Mouse (Mus musculus) cerebellum, adult 2 months (tissue): Measurements from ENCODE around the gene Cers6. TPM values are rescaled to one million over a fixed set of nuclear protein-coding genes. Genes with fewer than 3 reads are reported as not detected.
A peak's percentile ranks its signal among the peaks of the same experiment; 100 is the strongest.

Experiments used
- DNase-seq, 2 experiments: peaks; one replicate each; pipeline ENCODE4 v3.0.0; 2021
- H3K27ac ChIP-seq: fragments of 200-500 bp; 2 replicates; pipeline ENCODE4 v1.5.1; 2012; ENCODE audit warnings: low read length, control low read depth, inconsistent platforms; ENCODE audit not compliant: insufficient read depth
- H3K27me3 ChIP-seq: fragments of 200-500 bp; 2 replicates; pipeline ENCODE4 v1.6.1; 2012; ENCODE audit warnings: inconsistent platforms, mild to moderate bottlenecking, low read length, moderate library complexity; ENCODE audit not compliant: control insufficient read depth, insufficient read depth
- H3K4me1 ChIP-seq: fragments of 200-500 bp; 2 replicates; pipeline ENCODE4 v1.6.1; 2011; ENCODE audit warnings: low read length; ENCODE audit not compliant: control insufficient read depth, insufficient read depth
- H3K4me3 ChIP-seq: fragments of 200-500 bp; replicated peaks from 2 replicates; pipeline ENCODE3; 2011; ENCODE audit warnings: mild to moderate bottlenecking, low read depth, low read length, control low read depth; ENCODE audit not compliant: insufficient read depth
- CTCF ChIP-seq: fragments of 200-500 bp; IDR thresholded peaks from 2 replicates; pipeline ENCODE4 v1.5.1; 2011; ENCODE audit warnings: low read depth, mild to moderate bottlenecking, control low read depth, low read length, moderate library complexity, borderline replicate concordance; ENCODE audit not compliant: insufficient read depth
- POLR2A ChIP-seq: fragments of 200-500 bp; IDR thresholded peaks from 2 replicates; pipeline ENCODE4 v1.6.1; 2011; ENCODE audit warnings: low read length, control low read depth, borderline replicate concordance; ENCODE audit not compliant: insufficient read depth
- WGBS: fragments of 180-500 bp; shearing (Covaris S2); methylation state at CpG from one replicate; pipeline ENCODE4 v1.1.7; 2018; 5-methylcytosine and 5-hydroxymethylcytosine counted together
- polyA plus RNA-seq: library from polyadenylated mRNA; depleted of rRNA; stranded (reverse); fragments of >200 nt; gene quantifications from 2 replicates; pipeline ENCODE4 v1.2.3, GENCODE M21; 2012

Cers6 gene
- polyA plus RNA-seq, 1 experiment, result 29.8 TPM

DNA sequence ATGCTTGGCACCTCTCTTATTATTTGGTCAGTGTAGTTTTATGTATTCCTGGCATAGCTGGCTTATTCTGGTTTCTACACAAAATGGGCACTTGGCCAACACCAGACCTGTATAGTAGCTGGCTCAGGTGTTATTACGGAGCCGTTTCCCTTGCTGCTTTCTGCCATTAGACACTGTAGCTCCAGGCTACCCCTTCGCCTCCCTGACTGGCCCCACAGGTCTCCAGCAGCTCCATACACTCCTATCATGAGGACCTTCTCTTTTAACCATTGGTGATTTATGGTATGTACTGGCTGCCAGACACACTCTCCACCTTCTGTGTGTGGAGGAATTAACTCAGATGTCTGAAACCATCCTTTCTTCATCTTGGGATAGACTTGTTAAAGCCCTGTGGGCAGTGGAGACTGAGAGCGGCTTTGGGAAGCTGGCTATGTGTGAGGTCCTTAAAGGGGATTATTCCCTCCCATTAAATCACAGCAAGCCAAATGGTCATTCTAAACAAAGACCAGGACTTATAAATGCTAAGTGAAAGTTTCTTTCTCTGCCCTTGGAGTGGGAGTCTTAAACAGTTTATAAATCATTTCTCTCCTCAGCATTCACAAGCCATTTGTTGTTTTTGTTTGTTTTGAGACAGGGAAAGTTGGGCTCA is 192.1 kb downstream of the Cers6 start:
- Histone ChIP-seq H3K4me3 (no peak overlapping the region), H3K4me1 (peaks cover 2% of the 10 kb centered on the region; the same call in 1 of the 2 replicates), H3K27ac (no peak overlapping the region), H3K27me3 (no peaks in the 10 kb centered on the region)
- peak in 1 of 2 experiments; percentile 33 for DNase-seq
- WGBS, result 59% methylated on average over 4 of the region's 4 CpGs
- TF ChIP-seq CTCF, result no peak
- TF ChIP-seq POLR2A, result no peak

DNA sequence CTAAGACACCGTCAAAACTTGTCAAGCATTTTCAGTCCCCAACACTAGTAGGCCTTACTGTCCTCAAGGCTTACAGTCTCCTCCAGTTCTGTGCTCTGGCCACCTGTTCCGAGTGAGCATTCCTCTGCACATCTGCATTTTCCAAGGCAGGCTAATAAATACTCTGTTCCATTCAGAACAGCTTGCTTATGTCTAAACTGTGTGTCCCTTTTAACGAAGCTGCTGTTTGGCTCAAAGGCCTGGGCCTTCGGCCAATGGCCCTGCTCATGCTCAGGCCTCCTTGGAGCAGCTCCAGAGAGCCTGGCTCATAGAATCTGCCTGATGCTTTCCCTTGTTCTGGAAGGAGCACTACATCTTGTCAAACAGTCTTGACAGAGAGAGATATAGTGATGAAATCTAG is 193.0 kb downstream of the Cers6 start:
- H3K4me1 ChIP-seq, result peaks cover 2% of the 10 kb centered on the region; the same call in 1 of the 2 replicates
- no peak overlapping the region for H3K4me3 ChIP-seq
- no peaks in the 10 kb centered on the region for H3K27me3 ChIP-seq
- TF ChIP-seq CTCF (no peak), POLR2A (no peak)
- H3K27ac ChIP-seq, result no peak overlapping the region
- 34% methylated on average over 4 of the region's 4 CpGs for WGBS
- peak; percentile 82 to 90 for DNase-seq

DNA sequence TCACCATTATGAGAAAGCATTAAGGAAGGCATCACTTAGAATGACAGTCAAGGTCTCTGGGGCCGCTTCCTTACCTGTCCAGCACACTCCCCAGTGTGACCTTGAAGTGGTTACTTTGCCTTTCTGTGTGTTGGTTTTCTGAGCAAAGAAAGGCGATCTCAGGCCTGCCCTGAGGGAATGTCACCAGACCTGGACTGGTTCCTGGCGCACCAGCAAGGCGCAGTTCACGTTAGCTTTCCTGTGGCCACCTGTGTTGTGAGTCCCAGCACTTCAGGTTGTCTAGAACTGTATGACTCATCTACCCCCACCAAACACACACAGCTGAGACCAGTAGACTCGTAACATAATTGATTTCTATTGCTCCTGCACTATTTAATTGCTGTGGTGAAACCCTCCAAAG is 193.9 kb downstream of the Cers6 start:
- DNase-seq, result peak in 1 of 2 experiments; percentile 46
- whole genome bisulfite sequencing, result 81% methylated on average over 6 of the region's 6 CpGs
- no peak overlapping the region for H3K4me3 ChIP-seq
- H3K27me3 ChIP-seq, result no peaks in the 10 kb centered on the region
- H3K27ac ChIP-seq, result no peak overlapping the region
- no peak for TF ChIP-seq CTCF
- peaks cover 2% of the 10 kb centered on the region; the same call in 1 of the 2 replicates for H3K4me1 ChIP-seq

DNA sequence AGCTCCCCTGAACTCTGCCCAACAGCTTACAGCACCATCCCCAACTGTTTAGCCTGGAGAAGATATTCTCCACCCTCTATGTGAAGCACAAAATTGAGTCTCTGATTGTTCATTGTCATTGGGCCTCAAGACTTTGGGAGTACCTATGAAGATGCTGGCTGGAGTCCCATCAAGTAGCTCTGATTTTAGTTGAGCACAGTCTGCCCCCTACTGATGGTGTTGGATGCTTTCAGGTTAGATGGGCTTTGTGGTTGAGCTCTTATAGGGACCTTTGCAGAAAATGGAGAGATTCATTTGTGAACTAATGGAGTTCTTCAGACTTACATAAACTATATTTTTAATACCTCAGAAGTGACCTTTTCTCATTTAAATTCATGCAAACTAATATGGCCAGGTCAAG is 200.1 kb downstream of the Cers6 start:
- no peaks in the 10 kb centered on the region for H3K27me3 ChIP-seq
- no peak overlapping the region for H3K4me3 ChIP-seq
- H3K4me1 ChIP-seq, result peaks cover 7% of the 10 kb centered on the region
- TF ChIP-seq POLR2A (no peak), CTCF (peak; percentile 51; the same call in 1 of the 2 replicates)
- DNase-seq, result peak in 1 of 2 experiments; percentile 48
- H3K27ac ChIP-seq, result no peak overlapping the region

DNA sequence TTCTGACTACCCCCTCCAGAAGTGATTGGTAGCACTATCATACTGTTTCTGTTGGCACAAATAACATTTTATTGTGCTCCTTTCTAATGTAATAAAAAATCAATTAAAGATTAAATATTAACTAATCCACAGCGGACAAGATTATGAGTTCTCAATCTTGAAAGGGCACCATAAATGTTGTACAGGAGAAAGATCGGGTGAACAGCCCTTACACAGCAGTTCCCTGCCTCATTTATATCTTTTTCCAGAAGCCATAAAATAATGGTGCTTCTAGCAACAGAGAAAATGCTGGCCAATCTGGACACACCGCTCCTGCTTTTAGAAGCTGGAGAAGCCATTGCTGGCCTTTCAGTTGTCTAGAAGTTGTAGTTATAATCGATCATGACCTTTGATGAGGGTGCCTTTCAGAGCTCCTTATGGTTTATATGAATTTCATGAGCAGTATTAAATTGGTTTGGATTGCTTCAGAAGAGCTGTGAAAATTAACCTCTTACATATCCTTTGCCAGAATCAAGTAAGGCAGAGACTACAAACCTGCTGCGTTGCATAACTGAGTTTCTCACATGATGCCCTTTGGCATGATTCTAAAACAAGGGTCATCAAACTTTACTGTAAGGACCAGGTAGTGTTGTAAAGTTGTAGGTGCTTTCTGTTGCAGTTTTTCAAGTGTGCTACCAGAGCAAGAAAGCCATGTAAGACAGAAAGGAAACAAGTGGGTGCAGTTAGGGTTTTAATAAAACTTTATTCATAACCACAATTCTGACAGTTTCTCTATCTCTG is 200.9 kb downstream of the Cers6 start:
- Histone ChIP-seq H3K4me1 (peaks cover 7% of the 10 kb centered on the region), H3K27me3 (no peaks in the 10 kb centered on the region), H3K4me3 (no peak overlapping the region), H3K27ac (no peak overlapping the region)
- DNase-seq, result no peak
- WGBS, result 94% methylated on average over 5 of the region's 5 CpGs
- no peak for TF ChIP-seq POLR2A
- no peak for TF ChIP-seq CTCF

DNA sequence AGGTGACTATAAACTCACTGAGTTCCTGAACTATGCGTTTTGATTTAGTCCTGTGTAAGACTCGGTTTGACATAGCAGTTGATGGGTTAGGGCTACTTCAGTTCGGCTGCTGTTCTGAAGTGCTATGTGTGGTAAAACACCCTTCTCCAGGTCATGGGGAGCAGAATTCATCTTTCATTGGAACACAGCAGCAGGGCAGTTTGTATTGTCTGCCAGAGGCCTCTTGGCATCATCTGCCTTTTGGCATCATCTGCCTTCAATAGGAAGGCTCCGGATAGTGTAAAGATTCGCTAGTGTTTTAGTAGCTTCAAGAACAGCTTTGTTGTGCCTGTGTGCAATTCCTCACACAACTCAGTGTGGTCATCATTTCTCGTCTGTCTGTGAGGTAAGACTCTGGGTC is 203.5 kb downstream of the Cers6 start:
- peak in 1 of 2 experiments; percentile 46 for DNase-seq
- no peaks in the 10 kb centered on the region for H3K27me3 ChIP-seq
- H3K4me1 ChIP-seq, result peaks cover 7% of the 10 kb centered on the region
- H3K4me3 ChIP-seq, result no peak overlapping the region
- WGBS, result 27% methylated on average over 6 of the region's 6 CpGs
- no peak overlapping the region for H3K27ac ChIP-seq
- TF ChIP-seq POLR2A (no peak), CTCF (no peak)

DNA sequence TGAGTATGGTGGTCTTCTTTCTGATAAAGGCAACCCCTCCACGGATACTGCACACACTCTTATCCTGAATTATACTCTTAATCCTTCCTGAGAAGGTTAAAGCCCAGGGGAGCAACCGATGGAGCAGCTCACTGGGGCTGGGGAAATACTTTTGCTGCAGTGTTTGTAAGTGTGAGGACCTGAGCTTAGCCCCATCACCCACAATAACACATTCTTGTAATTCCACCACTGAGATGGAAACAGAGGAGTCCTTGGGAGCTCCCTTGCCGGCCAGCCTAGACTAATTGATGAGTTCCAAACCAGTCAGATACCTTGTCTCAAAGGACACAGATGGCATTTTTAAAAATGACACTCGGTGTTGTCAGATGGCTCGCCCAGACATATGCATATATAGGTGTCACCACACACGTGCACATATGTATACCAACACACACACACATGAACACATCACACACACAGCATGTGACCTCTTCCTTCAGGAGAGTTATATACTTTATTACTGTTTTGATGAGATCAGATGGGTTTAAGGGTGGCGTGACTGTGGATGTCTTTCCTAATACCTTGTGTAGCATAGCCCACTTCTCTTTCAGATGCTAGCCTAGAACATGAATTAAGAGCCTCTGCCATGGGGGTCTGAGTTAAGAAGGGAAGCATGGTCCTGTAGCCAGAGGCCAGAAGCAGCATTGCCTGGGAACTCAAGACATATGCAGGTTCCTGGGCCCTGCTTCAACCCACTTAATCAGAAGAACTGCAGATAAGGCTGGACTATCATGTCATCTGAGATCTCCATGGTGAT is 210.4 kb downstream of the Cers6 start:
- Histone ChIP-seq H3K27me3 (no peaks in the 10 kb centered on the region), H3K4me3 (no peak overlapping the region), H3K4me1 (no peaks in the 10 kb centered on the region), H3K27ac (no peak overlapping the region)
- TF ChIP-seq CTCF (no peak), POLR2A (no peak)
- WGBS, result 84% methylated on average over 7 of the region's 7 CpGs
- DNase-seq, result no peak
